Mouse (Mus musculus): ENCODE measurements around the gene Pask.

Gene Pask

DNA sequence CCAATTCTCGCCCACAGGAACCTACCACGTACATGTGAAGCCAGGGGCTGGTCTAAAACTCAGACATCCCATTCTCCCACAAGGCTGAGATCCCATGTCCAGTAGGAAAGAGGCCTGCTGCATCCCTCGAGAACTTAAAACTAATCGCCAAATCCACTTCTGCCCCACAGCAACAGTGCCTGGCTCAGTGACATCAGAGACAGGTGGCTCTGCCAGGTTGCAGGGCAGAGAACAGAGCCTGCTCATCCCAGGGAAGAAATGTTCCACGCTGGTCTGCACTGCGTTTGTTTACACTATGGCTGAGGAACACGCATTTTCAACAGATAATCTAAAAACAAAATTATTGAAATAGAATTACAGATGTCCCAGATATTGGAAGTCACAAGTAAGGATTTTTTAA lies 66.2 kb downstream of the Pask start:
- DNase-seq, result no peak

GRCm38 (mm10) chr1:93275561-93275960 lies 67.7 kb downstream of the Pask start:
- DNase-seq, result no peak

DNA sequence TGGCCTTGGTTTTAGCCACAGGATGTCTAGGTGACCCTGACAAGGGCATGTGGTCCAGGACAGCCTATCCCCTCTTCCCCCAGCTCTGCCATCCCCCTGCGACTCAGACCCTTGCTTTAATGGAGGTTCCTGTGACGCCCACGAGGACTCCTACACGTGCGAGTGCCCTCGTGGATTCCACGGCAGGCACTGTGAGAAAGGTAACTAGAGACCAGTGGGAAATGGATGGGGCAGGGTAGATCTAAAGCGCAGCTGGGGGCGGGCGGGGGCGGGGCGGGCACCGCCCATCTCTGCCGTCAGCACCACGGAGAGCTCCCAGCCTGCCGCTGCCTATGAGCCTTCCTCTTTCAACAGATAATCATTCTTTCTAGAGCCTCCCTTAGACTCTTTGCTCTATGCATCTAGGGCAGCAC lies 70.9 kb downstream of the Pask start:
- DNase-seq, result no peak

- DNase-seq, result no peak
Measured at GRCm38 (mm10) chr1:93271751-93272150, 71.5 kb downstream of the Pask start.

GRCm38 (mm10) chr1:93270516-93271240 lies 72.6 kb downstream of the Pask start:
- no peak for DNase-seq

DNA sequence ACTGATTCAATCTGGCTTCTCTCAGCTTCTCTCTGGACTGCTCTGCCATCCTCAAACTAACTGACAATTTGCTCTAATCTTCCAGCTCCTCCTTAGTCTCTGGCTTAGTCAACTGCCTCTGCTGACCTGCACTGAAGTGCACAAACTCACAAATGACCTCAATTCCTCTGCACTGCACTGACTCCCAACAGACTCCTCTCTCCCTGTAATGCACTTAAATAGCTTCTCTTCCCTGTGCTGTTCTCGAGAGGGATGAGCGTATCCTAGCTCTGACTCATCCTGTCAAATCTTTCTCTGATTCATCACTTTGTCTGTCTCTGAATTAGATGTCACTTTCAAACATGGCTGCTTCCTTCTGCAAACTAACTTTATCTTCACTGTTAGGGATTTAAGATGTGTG lies 75.0 kb downstream of the Pask start:
- no peak for DNase-seq

DNA sequence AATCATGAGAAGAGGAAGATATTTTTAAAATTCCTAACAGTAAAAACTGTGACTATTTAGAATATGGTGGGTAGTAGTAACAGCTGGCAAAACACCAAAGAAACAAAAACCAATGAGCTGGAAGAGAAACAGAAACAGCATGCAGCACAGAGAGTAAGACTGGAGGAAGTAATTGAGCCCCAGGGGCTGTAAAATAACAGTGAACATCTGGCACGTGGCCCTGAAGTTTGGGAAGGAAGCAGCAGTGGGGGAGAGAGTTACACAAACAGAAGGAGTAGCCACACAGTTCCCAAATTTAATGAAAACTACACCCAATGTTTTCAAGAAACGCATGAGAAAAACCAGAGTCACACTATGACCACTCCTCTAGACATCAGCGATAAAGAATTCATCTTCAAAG lies 76.1 kb downstream of the Pask start:
- no peak for DNase-seq
